Mouse (Mus musculus) kidney, adult 2 months (tissue): Measurements from ENCODE around the gene Abca12.

Experiments used
- CTCF ChIP-seq: fragments of 200-500 bp; conservative IDR thresholded peaks from 2 replicates; pipeline ENCODE4 v1.5.1; 2011; ENCODE audit warnings: low read depth, mild to moderate bottlenecking, control low read depth, low read length, moderate library complexity, mixed read lengths; ENCODE audit not compliant: insufficient read depth, insufficient read length
- POLR2A ChIP-seq: fragments of 200-500 bp; IDR thresholded peaks from one replicate; pipeline ENCODE4 v1.6.1; 2011; ENCODE audit warnings: low read depth, low read length, control low read depth

GRCm38 (mm10) chr1:71384098-71384497, 30.6 kb downstream of the Abca12 start:
- TF ChIP-seq CTCF (no peak), POLR2A (no peak)
